Mouse (Mus musculus) heart, adult 2 months (tissue): ENCODE data around the gene Vmn1r47.
"Not testable (repeated sequence)": the region's sequence is repeated elsewhere in the genome, so short reads cannot be mapped to it uniquely, and the experiment has no call there.

Experiments
- CTCF ChIP-seq: fragments of 200-600 bp; IDR thresholded peaks from 2 replicates; pipeline ENCODE4 v1.8.1; 2022; ENCODE audit warnings: antibody characterized with exemption, mild to moderate bottlenecking, moderate library complexity
- POLR2A ChIP-seq: fragments of 200-500 bp; IDR thresholded peaks from 2 replicates; pipeline ENCODE4 v1.6.1; 2011; ENCODE audit warnings: mild to moderate bottlenecking, low read depth, low read length, control low read depth; ENCODE audit not compliant: insufficient read depth

DNA sequence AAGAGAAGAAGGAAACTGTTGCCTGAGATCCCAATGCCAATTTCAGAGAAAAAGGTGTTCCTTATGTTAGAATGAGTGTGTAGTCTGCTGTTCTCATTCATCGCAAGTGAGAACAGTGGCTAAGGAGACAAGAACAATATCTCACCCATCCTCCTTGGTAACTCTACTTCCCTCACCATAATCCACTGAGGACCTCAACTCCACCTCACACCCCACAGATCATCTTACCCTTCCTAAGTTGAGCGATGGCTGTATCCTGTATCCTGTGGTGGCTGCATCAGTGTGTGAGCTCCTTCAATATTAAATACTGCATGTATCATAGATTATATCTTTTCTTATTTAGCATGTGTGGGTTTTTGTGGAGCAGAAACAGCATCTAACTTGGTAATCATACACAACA, 20.8 kb downstream of the Vmn1r47 start, which contains the start of gene Vmn1r48:
- TF ChIP-seq CTCF, POLR2A: not testable (repeated sequence)
